Mouse (Mus musculus): Measurements from ENCODE around the gene Prorsd1. TPM values are rescaled to one million over a fixed set of nuclear protein-coding genes. Genes with fewer than 3 reads are reported as not detected.

Prorsd1 gene
- polyA plus RNA-seq, 1 experiment from 2014 or later = 30.9 TPM

- Histone ChIP-seq H3K4me3 (ENCODE audit: control insufficient read depth in 1 of 2, insufficient read depth in 1 of 2, low read depth in 1 of 2, low read length in 2 of 2) (peak overlapping the region; percentile 70 to 71), H3K9ac (ENCODE audit: low read length) (peak overlapping the region; percentile 74), H3K36me3 (ENCODE audit: control insufficient read depth, insufficient read depth, low read length) (peaks cover 24% of the 10 kb centered on the region), H3K27me3 (ENCODE audit: control insufficient read depth, insufficient read depth, low read length) (no peaks in the 10 kb centered on the region), H3K4me1 (ENCODE audit: control insufficient read depth in 2 of 2, insufficient read depth in 2 of 2, low read length in 2 of 2) (peaks cover 4% of the 10 kb centered on the region in 2 experiments; a peak in 2 of 4 replicates), H3K4me2 (ENCODE audit: low read length) (peak overlapping the region; percentile 77), H3K27ac (replicated peaks in 1 of 2; ENCODE audit: control insufficient read depth in 1 of 2, insufficient read depth in 1 of 2, low read depth in 2 of 2, low read length in 2 of 2) (peak overlapping the region; percentile 58 to 70), H3K9me3 (ENCODE audit: control insufficient read depth, low read length) (peaks cover 4% of the 10 kb centered on the region; the same call in 1 of the 2 replicates)
- ATAC-seq (ENCODE audit: insufficient number of reproducible peaks, insufficient read depth, low FRiP score, low read depth) = no peak
- WGBS = 24% methylated on average over 10 of the region's 10 CpGs
Observed at GRCm38 (mm10) chr11:29514325-29514681, 530 bp downstream of the Prorsd1 start.

DNA sequence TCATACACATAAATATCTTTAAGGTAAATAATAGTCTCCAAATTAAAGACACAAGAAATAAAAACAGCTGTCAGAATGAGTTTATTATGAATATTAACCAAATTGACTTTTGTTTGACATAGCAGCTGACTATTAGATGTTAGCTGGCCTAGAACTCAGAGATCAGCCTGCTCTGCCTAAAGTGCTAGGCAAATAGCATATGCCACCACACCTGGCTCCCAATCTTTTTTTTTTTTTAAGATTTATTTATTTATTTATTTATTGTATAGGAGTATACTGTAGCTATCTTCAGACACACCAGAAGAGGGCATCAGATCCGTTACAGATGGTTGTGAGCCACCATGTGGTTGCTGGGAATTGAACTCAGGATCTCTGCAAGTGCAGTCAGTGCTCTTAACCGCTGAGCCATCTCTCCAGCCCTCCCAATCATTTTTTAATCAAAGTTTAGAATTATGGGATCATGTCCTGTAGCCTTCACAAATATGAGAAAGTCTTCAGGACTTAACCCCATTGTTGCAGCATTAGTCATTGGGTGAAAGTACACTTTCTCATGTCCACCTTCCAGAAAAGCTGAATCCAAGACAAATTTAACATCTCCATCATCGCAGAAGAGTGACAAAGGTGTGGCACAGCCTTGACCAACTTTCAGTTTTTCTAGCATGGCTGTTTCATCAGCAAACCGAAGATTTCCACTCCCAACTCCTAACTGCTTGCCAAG is 1.9 kb downstream of the Prorsd1 start:
- peaks cover 4% of the 10 kb centered on the region in 2 experiments; a peak in 2 of 4 replicates for H3K4me1 ChIP-seq (ENCODE audit: control insufficient read depth in 2 of 2, insufficient read depth in 2 of 2, low read length in 2 of 2)
- H3K4me3 ChIP-seq (ENCODE audit: control insufficient read depth in 1 of 2, insufficient read depth in 1 of 2, low read depth in 1 of 2, low read length in 2 of 2) = no peak overlapping the region
- H3K27ac ChIP-seq (replicated peaks in 1 of 2; ENCODE audit: control insufficient read depth in 1 of 2, insufficient read depth in 1 of 2, low read depth in 2 of 2, low read length in 2 of 2) = no peak overlapping the region
- H3K9me3 ChIP-seq (ENCODE audit: control insufficient read depth, low read length) = no peaks in the 10 kb centered on the region
- WGBS = 92% methylated on average over 4 of the region's 4 CpGs
- H3K9ac ChIP-seq (ENCODE audit: low read length) = no peak overlapping the region
- no peak for ATAC-seq (ENCODE audit: insufficient number of reproducible peaks, insufficient read depth, low FRiP score, low read depth)
- H3K36me3 ChIP-seq (ENCODE audit: control insufficient read depth, insufficient read depth, low read length) = peaks cover 26% of the 10 kb centered on the region
- H3K4me2 ChIP-seq (ENCODE audit: low read length) = no peak overlapping the region
- no peaks in the 10 kb centered on the region for H3K27me3 ChIP-seq (ENCODE audit: control insufficient read depth, insufficient read depth, low read length)

DNA sequence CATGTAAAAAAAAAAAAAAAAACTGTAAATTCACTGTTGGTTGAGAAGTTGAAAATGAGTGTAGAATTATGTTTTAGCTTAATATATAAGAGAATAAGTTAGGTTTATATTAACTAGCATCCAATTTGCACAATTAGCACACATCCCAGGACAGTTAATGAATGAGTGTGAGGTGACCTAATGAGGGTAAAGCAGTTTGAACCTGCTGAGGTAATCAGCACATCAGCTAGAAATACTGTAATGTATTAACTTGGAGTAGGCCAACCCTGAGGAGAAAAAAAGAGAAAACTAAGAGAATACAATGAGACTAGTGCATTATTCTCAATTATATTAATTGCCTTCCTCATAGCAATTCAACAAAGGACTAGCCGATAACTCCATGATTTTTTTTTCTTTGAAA is 5.4 kb downstream of the Prorsd1 start:
- WGBS = 96% methylated on average over 1 of the region's 1 CpGs

GRCm38 (mm10) chr11:29504899-29505625 is 9.8 kb downstream of the Prorsd1 start:
- ATAC-seq (ENCODE audit: insufficient number of reproducible peaks, insufficient read depth, low FRiP score, low read depth) = no peak
- WGBS = 83% methylated on average over 2 of the region's 2 CpGs
- Histone ChIP-seq H3K27me3 (ENCODE audit: control insufficient read depth, insufficient read depth, low read length) (no peaks in the 10 kb centered on the region), H3K4me1 (ENCODE audit: control insufficient read depth in 2 of 2, insufficient read depth in 2 of 2, low read length in 2 of 2) (no peaks in the 10 kb centered on the region), H3K27ac (replicated peaks in 1 of 2; ENCODE audit: control insufficient read depth in 1 of 2, insufficient read depth in 1 of 2, low read depth in 2 of 2, low read length in 2 of 2) (no peak overlapping the region), H3K9ac (ENCODE audit: low read length) (no peak overlapping the region), H3K9me3 (ENCODE audit: control insufficient read depth, low read length) (no peaks in the 10 kb centered on the region), H3K36me3 (ENCODE audit: control insufficient read depth, insufficient read depth, low read length) (peaks cover 45% of the 10 kb centered on the region), H3K4me3 (ENCODE audit: control insufficient read depth in 1 of 2, insufficient read depth in 1 of 2, low read depth in 1 of 2, low read length in 2 of 2) (no peak overlapping the region), H3K4me2 (ENCODE audit: low read length) (no peak overlapping the region)

More for the DNA sequence above, 5.4 kb downstream of the Prorsd1 start:
- Histone ChIP-seq H3K4me2 (ENCODE audit: low read length) (no peak overlapping the region), H3K36me3 (ENCODE audit: control insufficient read depth, insufficient read depth, low read length) (peaks cover 46% of the 10 kb centered on the region), H3K27me3 (ENCODE audit: control insufficient read depth, insufficient read depth, low read length) (no peaks in the 10 kb centered on the region), H3K9ac (ENCODE audit: low read length) (no peak overlapping the region), H3K4me3 (ENCODE audit: control insufficient read depth in 1 of 2, insufficient read depth in 1 of 2, low read depth in 1 of 2, low read length in 2 of 2) (no peak overlapping the region), H3K9me3 (ENCODE audit: control insufficient read depth, low read length) (no peaks in the 10 kb centered on the region), H3K27ac (replicated peaks in 1 of 2; ENCODE audit: control insufficient read depth in 1 of 2, insufficient read depth in 1 of 2, low read depth in 2 of 2, low read length in 2 of 2) (no peak overlapping the region), H3K4me1 (ENCODE audit: control insufficient read depth in 2 of 2, insufficient read depth in 2 of 2, low read length in 2 of 2) (peaks cover 2 to 4% of the 10 kb centered on the region in 2 experiments; a peak in 2 of 4 replicates)
- no peak for ATAC-seq (ENCODE audit: insufficient number of reproducible peaks, insufficient read depth, low FRiP score, low read depth)

GRCm38 (mm10) chr11:29503948-29504893 is 10.6 kb downstream of the Prorsd1 start:
- H3K9ac ChIP-seq (ENCODE audit: low read length) = no peak overlapping the region
- H3K4me1 ChIP-seq (ENCODE audit: control insufficient read depth in 2 of 2, insufficient read depth in 2 of 2, low read length in 2 of 2) = no peaks in the 10 kb centered on the region
- H3K9me3 ChIP-seq (ENCODE audit: control insufficient read depth, low read length) = no peaks in the 10 kb centered on the region
- H3K27me3 ChIP-seq (ENCODE audit: control insufficient read depth, insufficient read depth, low read length) = no peaks in the 10 kb centered on the region
- H3K4me2 ChIP-seq (ENCODE audit: low read length) = no peak overlapping the region
- no peak for ATAC-seq (ENCODE audit: insufficient number of reproducible peaks, insufficient read depth, low FRiP score, low read depth)
- 82% methylated on average over 10 of the region's 10 CpGs for WGBS
- peaks cover 51% of the 10 kb centered on the region for H3K36me3 ChIP-seq (ENCODE audit: control insufficient read depth, insufficient read depth, low read length)
- H3K4me3 ChIP-seq (ENCODE audit: control insufficient read depth in 1 of 2, insufficient read depth in 1 of 2, low read depth in 1 of 2, low read length in 2 of 2) = no peak overlapping the region
- no peak overlapping the region for H3K27ac ChIP-seq (replicated peaks in 1 of 2; ENCODE audit: control insufficient read depth in 1 of 2, insufficient read depth in 1 of 2, low read depth in 2 of 2, low read length in 2 of 2)

- H3K4me2 ChIP-seq (ENCODE audit: low read length) = no peak overlapping the region
- no peaks in the 10 kb centered on the region for H3K27me3 ChIP-seq (ENCODE audit: control insufficient read depth, insufficient read depth, low read length)
- H3K9ac ChIP-seq (ENCODE audit: low read length) = no peak overlapping the region
- no peaks in the 10 kb centered on the region for H3K9me3 ChIP-seq (ENCODE audit: control insufficient read depth, low read length)
- ATAC-seq (ENCODE audit: insufficient number of reproducible peaks, insufficient read depth, low FRiP score, low read depth) = no peak
- H3K4me1 ChIP-seq (ENCODE audit: control insufficient read depth in 2 of 2, insufficient read depth in 2 of 2, low read length in 2 of 2) = no peaks in the 10 kb centered on the region
- WGBS = 73% methylated on average over 3 of the region's 3 CpGs
- no peak overlapping the region for H3K4me3 ChIP-seq (ENCODE audit: control insufficient read depth in 1 of 2, insufficient read depth in 1 of 2, low read depth in 1 of 2, low read length in 2 of 2)
- peaks cover 48% of the 10 kb centered on the region for H3K36me3 ChIP-seq (ENCODE audit: control insufficient read depth, insufficient read depth, low read length)
- H3K27ac ChIP-seq (replicated peaks in 1 of 2; ENCODE audit: control insufficient read depth in 1 of 2, insufficient read depth in 1 of 2, low read depth in 2 of 2, low read length in 2 of 2) = no peak overlapping the region
Observed at GRCm38 (mm10) chr11:29496962-29497361, 17.9 kb downstream of the Prorsd1 start.

DNA sequence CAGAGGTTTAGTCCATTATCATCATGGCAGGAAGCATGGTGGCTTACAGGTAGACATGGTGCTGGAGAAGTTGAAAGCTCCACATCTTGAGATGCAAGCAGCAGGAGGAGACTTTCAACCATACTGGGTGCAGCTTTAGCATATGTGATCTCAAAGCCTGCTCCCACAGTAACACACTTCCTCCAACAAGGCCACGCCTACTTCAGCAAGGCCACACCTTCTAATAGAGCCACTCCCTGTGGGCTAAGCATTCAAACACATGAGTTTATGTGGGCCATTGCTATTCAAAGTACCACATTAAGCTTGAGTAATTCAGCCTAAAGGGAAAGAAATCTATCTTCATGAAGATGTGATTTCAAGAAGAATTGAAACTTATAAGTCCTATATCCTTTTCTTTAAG is 21.7 kb downstream of the Prorsd1 start:
- H3K4me3 ChIP-seq (ENCODE audit: control insufficient read depth in 1 of 2, insufficient read depth in 1 of 2, low read depth in 1 of 2, low read length in 2 of 2) = no peak overlapping the region
- no peak overlapping the region for H3K4me2 ChIP-seq (ENCODE audit: low read length)
- no peaks in the 10 kb centered on the region for H3K9me3 ChIP-seq (ENCODE audit: control insufficient read depth, low read length)
- no peak for ATAC-seq (ENCODE audit: insufficient number of reproducible peaks, insufficient read depth, low FRiP score, low read depth)
- H3K9ac ChIP-seq (ENCODE audit: low read length) = no peak overlapping the region
- no peak overlapping the region for H3K27ac ChIP-seq (replicated peaks in 1 of 2; ENCODE audit: control insufficient read depth in 1 of 2, insufficient read depth in 1 of 2, low read depth in 2 of 2, low read length in 2 of 2)
- H3K27me3 ChIP-seq (ENCODE audit: control insufficient read depth, insufficient read depth, low read length) = no peaks in the 10 kb centered on the region
- peaks cover 48% of the 10 kb centered on the region for H3K36me3 ChIP-seq (ENCODE audit: control insufficient read depth, insufficient read depth, low read length)
- H3K4me1 ChIP-seq (ENCODE audit: control insufficient read depth in 2 of 2, insufficient read depth in 2 of 2, low read length in 2 of 2) = no peaks in the 10 kb centered on the region
- 97% methylated on average over 1 of the region's 1 CpGs for WGBS

Measured in heart, embryonic 14.5 days (tissue).